Mouse (Mus musculus) intestine, embryonic 14.5 days (tissue): ENCODE measurements around the gene Prkn. TPM values are rescaled to one million over a fixed set of nuclear protein-coding genes. Genes with fewer than 3 reads are reported as not detected.
A peak's percentile ranks its signal among the peaks of the same experiment; 100 is the strongest.

Source experiments
- ATAC-seq: fragments of 200-750 bp; cut with Nextera tagmentation; replicated peaks from 2 replicates; pipeline ENCODE4 v1.8.0; 2017; ENCODE audit warnings: low read depth, moderate number of reproducible peaks, moderate TSS enrichment, moderate library complexity; ENCODE audit not compliant: low FRiP score, low TSS enrichment
- DNase-seq: peaks from one replicate; pipeline ENCODE4 v3.0.0-alpha.2; 2018; ENCODE audit warnings: low spot score
- H3K27ac ChIP-seq: fragments of 300-500 bp; sonication (generic); 2 replicates; pipeline ENCODE4 v1.5.1; 2014; ENCODE audit warnings: low read depth, mild to moderate bottlenecking, control low read depth
- H3K27me3 ChIP-seq: fragments of 300-500 bp; sonication (generic); replicated peaks from 2 replicates; pipeline ENCODE4 v1.6.1; 2014; ENCODE audit warnings: low read length, control low read depth; ENCODE audit not compliant: control insufficient read depth, insufficient read depth
- H3K36me3 ChIP-seq: fragments of 300-500 bp; sonication (generic); 2 replicates; pipeline ENCODE4 v1.6.1; 2014; ENCODE audit warnings: low read length, control low read depth; ENCODE audit not compliant: control insufficient read depth, insufficient read depth
- H3K4me1 ChIP-seq: fragments of 300-500 bp; sonication (generic); replicated peaks from 2 replicates; pipeline ENCODE4 v1.6.1; 2014; ENCODE audit warnings: low read length, control low read depth, mixed read lengths; ENCODE audit not compliant: control insufficient read depth, insufficient read depth
- H3K4me2 ChIP-seq: fragments of 300-500 bp; sonication (generic); 2 replicates; pipeline ENCODE4 v1.6.1; 2014; ENCODE audit warnings: low read length
- H3K4me3 ChIP-seq: fragments of 300-500 bp; sonication (generic); 2 replicates; pipeline ENCODE4 v1.5.1; 2014; ENCODE audit warnings: low read depth, low read length, control low read depth, mixed read lengths
- H3K9ac ChIP-seq: fragments of 300-500 bp; sonication (generic); 2 replicates; pipeline ENCODE4 v1.6.1; 2014; ENCODE audit warnings: mild to moderate bottlenecking, low read length
- H3K9me3 ChIP-seq: fragments of 300-500 bp; sonication (generic); 2 replicates; pipeline ENCODE4 v1.6.1; 2016; ENCODE audit warnings: low read length, control low read depth; ENCODE audit not compliant: control insufficient read depth
- WGBS: fragments of 180-500 bp; shearing (Covaris S2); extraction: QIAGEN DNeasy Blood & Tissue Kit; methylation state at CpG from one replicate; pipeline ENCODE4 v1.1.7; 2014; 5-methylcytosine and 5-hydroxymethylcytosine counted together
- polyA plus RNA-seq: library from polyadenylated mRNA; unstranded; fragments of >200 nt; fragmentation: Nextera tagmentation; extraction: Ambion mirVana; gene quantifications from 2 replicates; pipeline ENCODE4 v1.2.1, GENCODE M21; 2014

Gene Prkn
- polyA plus RNA-seq, 1 experiment from 2014 or later, result 2.3 TPM

DNA sequence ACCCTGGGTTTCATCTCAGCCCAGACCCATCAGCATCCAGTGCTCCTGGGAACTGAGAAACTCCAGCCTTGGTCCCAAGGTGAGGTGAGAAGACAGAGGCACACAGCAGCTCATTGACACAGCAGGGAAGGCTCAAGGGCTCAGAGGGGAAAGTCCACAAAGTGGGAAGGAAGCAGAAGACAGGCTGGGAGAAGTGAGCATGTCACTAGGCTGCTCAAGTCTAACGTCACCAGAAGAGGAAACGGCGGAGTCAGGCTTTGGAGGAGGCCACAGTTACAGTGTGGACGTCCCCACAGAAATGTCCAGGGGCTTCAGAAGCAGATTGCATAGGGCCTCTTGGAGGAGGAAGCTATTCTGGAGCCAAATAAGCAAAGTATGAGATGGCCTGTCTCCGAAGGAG, 1189.2 kb downstream of the Prkn start:
- WGBS, result 61% methylated on average over 5 of the region's 5 CpGs
- no peak overlapping the region for H3K4me3 ChIP-seq
- DNase-seq (no peak), ATAC-seq (no peak)
- no peaks in the 10 kb centered on the region for H3K27me3 ChIP-seq
- no peak overlapping the region for H3K27ac ChIP-seq
- H3K9me3 ChIP-seq, result no peaks in the 10 kb centered on the region
- no peak overlapping the region for H3K9ac ChIP-seq
- no peak overlapping the region for H3K4me2 ChIP-seq
- no peaks in the 10 kb centered on the region for H3K36me3 ChIP-seq
- H3K4me1 ChIP-seq, result peaks cover 16% of the 10 kb centered on the region

DNA sequence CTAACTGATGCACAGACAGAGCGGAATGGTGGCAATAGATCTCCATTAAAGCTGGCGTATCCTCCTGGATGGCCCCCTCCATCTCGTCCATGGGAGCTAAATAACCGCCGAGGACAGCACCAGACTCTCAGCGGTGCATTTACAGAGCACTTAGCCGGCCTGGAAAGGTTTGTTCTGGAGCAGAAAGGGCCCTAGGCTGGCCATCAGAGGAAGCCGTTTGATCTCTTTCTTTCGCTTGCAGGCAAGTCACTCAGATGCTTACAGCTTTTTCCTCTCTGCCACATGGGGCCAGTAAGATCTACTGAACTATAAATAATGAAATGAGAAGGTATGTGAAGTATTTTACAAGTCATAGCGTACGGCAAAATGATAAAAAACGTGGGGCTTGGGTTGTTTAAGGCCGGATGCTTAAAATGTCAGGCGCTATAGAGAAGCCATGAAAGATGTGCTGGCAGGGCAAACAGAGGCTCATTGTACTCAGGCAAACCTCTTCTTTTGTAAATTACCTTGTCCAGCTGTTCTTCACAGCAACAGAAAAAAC, 1189.8 kb downstream of the Prkn start:
- no peaks in the 10 kb centered on the region for H3K27me3 ChIP-seq
- H3K9ac ChIP-seq, result no peak overlapping the region
- DNase-seq (no peak), ATAC-seq (no peak)
- 20% methylated on average over 14 of the region's 14 CpGs for WGBS
- H3K4me1 ChIP-seq, result peaks cover 16% of the 10 kb centered on the region
- H3K36me3 ChIP-seq, result no peaks in the 10 kb centered on the region
- peak overlapping the region; percentile 30; the same call in 1 of the 2 replicates for H3K4me2 ChIP-seq
- no peak overlapping the region for H3K4me3 ChIP-seq
- no peak overlapping the region for H3K27ac ChIP-seq
- no peaks in the 10 kb centered on the region for H3K9me3 ChIP-seq

DNA sequence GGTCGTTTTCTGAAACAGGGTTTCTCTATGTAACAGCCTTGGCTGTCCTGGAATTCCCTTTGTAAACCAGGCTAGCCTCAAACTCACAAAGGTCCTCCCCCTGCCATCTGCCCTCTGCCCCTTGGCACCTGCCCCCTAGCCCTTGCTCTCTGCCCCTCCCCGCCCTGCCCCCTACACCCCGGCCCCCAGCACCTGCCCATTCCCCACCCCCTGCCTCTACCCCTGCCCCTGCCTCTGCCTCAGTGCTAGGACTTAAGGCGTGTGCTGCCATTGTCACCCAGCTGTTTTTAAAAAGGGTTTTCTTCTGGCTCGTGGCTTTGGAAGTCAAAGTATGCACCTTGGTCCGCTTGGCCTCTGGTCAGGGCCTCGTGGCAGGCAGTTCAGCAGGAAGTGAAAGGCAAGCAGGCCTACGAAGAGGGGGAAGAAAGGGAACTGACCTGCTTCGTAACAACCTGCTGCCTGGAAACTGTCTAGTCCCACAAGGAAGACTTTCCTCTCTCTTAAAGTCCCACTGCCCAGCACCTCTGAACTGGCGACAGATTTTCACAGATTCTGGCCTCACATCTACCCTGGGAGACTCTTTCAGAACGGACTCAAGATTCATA, 1190.5 kb downstream of the Prkn start:
- Histone ChIP-seq H3K36me3 (no peaks in the 10 kb centered on the region), H3K9ac (no peak overlapping the region), H3K4me2 (peak overlapping the region; percentile 30; the same call in 1 of the 2 replicates), H3K4me3 (no peak overlapping the region), H3K27ac (no peak overlapping the region), H3K27me3 (no peaks in the 10 kb centered on the region), H3K4me1 (peaks cover 16% of the 10 kb centered on the region), H3K9me3 (no peaks in the 10 kb centered on the region)
- WGBS, result 12% methylated on average over 11 of the region's 11 CpGs
- no peak for ATAC-seq
- DNase-seq, result peak; percentile 57

DNA sequence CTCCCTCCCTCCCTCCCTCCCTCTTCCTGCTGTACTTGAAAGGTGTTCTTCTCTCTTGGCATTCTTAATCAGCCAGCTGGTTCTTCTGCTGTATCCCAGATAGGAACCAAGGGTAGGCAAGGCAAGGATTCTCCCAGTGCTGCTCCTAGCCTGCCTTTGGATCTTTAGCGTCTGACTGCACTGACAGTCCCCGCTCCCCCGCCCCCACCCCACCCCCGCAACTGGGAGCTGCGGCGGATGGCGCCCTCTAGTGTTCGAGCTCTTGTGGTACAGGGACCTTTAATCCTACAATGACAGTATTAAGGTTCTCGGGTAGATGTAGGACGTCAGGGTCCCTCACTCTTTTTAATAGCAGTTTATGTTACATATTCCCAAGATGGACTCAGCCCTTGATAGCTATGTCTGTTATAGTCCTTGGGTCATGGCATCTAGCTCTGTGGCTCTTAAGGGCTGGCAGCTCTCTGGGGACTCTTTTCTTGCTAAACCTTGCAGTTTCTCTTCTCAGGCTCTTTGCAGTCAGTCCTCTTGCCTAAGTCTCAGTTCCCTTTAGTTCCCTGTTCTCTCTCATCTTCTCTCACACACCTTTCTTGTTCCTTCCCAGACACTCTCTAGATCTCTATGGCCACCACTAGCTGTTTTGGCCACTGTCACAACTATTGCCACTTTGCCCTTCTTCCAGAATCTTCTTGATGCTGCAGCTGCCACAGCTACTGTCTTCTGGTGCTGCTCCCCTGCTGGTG, 1191.2 kb downstream of the Prkn start:
- Histone ChIP-seq H3K4me2 (no peak overlapping the region), H3K27ac (no peak overlapping the region), H3K9me3 (no peaks in the 10 kb centered on the region), H3K9ac (no peak overlapping the region), H3K27me3 (no peaks in the 10 kb centered on the region), H3K4me1 (peaks cover 16% of the 10 kb centered on the region), H3K4me3 (no peak overlapping the region), H3K36me3 (no peaks in the 10 kb centered on the region)
- WGBS, result 3% methylated on average over 10 of the region's 10 CpGs
- ATAC-seq (0 out of 2 replicates have a peak, but pooled peaks have one; percentile 32), DNase-seq (peak; percentile 87)

DNA sequence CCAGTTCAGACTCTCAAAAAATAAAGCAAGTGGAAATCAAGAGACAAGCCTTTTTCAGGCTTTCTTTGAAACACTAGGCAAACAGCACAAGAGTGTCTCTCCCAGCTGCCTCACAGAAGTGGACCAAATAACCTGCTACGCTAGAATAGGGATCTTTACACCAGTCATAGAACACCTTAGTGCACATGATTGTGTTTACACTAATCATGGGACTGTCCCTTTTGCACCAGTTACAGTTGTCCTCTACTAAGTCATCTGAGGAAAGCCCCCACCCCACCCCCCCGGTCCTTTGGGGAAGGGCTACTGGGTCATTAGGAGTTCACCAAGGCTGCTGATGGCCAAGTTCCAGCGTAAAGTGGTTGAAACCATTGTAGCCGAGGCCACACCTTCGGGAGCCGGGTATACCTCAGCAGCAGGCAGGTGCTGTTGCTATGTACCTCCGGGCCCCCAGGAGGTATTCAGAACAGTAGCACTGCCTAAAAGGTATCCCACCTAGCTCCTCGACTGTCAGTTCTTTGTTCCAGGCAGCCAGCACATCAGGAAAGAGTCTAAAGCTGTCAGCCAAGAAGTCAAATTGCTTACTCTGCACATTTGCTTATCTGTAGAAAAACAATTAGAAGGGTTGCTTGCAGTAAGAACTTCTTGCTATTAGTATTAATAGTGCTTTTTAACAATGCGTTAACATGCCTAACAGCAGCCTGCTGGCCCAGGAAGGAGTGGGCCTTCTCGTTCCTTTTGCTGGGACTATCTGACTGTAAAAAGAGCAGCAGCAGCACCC, 1192.0 kb downstream of the Prkn start:
- 67% methylated on average over 10 of the region's 10 CpGs for WGBS
- ATAC-seq, result no peak
- Histone ChIP-seq H3K4me2 (no peak overlapping the region), H3K27ac (no peak overlapping the region), H3K9ac (no peak overlapping the region), H3K4me1 (peaks cover 16% of the 10 kb centered on the region), H3K27me3 (no peaks in the 10 kb centered on the region), H3K9me3 (no peaks in the 10 kb centered on the region), H3K4me3 (no peak overlapping the region), H3K36me3 (no peaks in the 10 kb centered on the region)
- DNase-seq, result peak; percentile 50

DNA sequence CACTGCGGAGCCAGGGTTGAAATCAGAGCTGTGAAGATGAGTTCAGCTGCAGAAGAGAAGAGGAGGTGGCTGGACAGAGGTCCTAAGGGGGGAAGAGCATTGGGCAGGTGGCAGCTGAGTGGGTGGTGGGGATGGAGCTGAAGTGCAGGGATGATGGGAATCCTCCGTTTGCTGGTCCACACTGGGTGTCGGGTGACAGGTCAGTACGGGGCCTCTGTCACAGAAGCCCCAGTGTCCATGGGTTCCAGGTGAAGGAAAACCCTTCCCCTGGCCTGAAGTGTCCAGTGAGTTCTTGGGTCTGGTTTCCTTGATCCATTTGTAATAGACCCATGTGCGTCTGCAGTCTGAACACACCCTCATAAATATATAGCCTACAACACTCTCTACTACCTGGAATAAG, 1195.2 kb downstream of the Prkn start:
- DNase-seq, result no peak
- no peak overlapping the region for H3K4me3 ChIP-seq
- H3K4me1 ChIP-seq, result peaks cover 9% of the 10 kb centered on the region
- no peaks in the 10 kb centered on the region for H3K27me3 ChIP-seq
- H3K4me2 ChIP-seq, result no peak overlapping the region
- ATAC-seq, result no peak
- H3K27ac ChIP-seq, result no peak overlapping the region
- no peak overlapping the region for H3K9ac ChIP-seq
- no peaks in the 10 kb centered on the region for H3K36me3 ChIP-seq
- H3K9me3 ChIP-seq, result no peaks in the 10 kb centered on the region
- 45% methylated on average over 5 of the region's 5 CpGs for WGBS

DNA sequence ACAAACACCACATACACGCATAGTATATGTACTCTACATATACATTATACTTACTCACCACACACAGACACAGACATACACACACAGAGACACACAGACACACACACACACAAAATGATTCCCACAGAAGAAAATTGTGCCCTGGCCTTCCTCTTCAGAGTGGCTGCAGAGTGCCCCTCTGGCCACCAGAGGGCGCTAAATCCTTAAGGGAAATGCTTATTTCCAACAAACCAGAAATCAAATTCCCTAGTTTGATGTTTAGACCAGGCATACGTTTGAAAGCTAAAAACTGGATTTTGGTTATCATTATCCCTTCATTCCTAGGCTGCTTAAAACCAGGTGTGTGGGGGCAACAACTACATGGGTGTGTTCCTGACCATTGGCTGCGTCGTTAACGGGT, 1196.0 kb downstream of the Prkn start:
- Histone ChIP-seq H3K4me1 (peaks cover 4% of the 10 kb centered on the region; the same call in 1 of the 2 replicates), H3K9me3 (no peaks in the 10 kb centered on the region), H3K36me3 (no peaks in the 10 kb centered on the region), H3K27ac (no peak overlapping the region), H3K9ac (no peak overlapping the region), H3K4me3 (no peak overlapping the region), H3K27me3 (no peaks in the 10 kb centered on the region), H3K4me2 (no peak overlapping the region)
- 43% methylated on average over 6 of the region's 6 CpGs for WGBS
- DNase-seq (peak; percentile 88), ATAC-seq (0 out of 2 replicates have a peak, but pooled peaks have one; percentile 24)

DNA sequence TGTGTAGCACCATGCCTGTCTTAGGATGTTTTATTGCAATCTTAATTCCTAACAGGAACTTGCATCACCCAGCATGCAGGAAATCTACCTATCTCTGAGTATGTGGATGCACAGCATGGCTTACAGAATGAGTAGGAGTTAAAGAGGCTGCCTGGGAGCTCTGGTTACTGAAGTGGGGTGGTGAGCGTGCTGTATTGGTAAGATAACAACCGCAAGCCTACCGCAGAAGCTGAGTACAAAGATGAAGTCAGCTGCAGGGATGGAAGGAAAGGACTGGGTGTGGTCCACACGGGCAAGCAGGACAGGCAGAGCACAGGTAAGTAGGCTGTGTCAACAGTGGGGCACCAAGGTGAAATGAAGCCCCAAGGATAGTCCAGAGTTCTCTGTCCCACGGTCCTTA, 1196.9 kb downstream of the Prkn start:
- H3K36me3 ChIP-seq, result no peaks in the 10 kb centered on the region
- H3K4me3 ChIP-seq, result no peak overlapping the region
- no peaks in the 10 kb centered on the region for H3K9me3 ChIP-seq
- ATAC-seq (no peak), DNase-seq (no peak)
- whole genome bisulfite sequencing, result 72% methylated on average over 5 of the region's 5 CpGs
- no peak overlapping the region for H3K9ac ChIP-seq
- no peaks in the 10 kb centered on the region for H3K27me3 ChIP-seq
- no peak overlapping the region for H3K4me2 ChIP-seq
- no peak overlapping the region for H3K27ac ChIP-seq
- H3K4me1 ChIP-seq, result no peaks in the 10 kb centered on the region
